ENCODE assay signal across 21 mouse cellular contexts in genomic region chr7:72594741-72595140, GRCm38 (mm10).
"Had no signal": no experiment of that assay in that cellular context is flagged by ENCODE, and none has a peak within 500 bp of the region (broad histone marks: within the 10 kb centered on the region; RNA-seq: fewer than 3 reads in every experiment).

No protein-coding gene starts in this region.

- ATAC-seq: intestine, embryonic 16.5 days; liver, embryonic 12.5 days; midbrain, embryonic 13.5 days; midbrain, embryonic 16.5 days had no signal

- H3K27me3 ChIP-seq: limb, embryonic 13.5 days; liver, embryonic 12.5 days; liver, embryonic 15.5 days; megakaryocyte, embryonic 14.5 days; midbrain, embryonic 13.5 days; neural tube, embryonic 13.5 days had no signal

- DNase-seq: kidney, adult 18-20 months; kidney, adult 9 months; kidney, postnatal 14 days; kidney, postnatal 4 days; liver; retina, postnatal 1 day; right cerebral cortex, postnatal 25 days; spleen, adult 18-20 months; thymus, adult 18-20 months; thymus, postnatal 36 days had no signal

- H3K36me3 ChIP-seq: limb, embryonic 10.5 days; limb, embryonic 13.5 days; liver, embryonic 12.5 days; liver, embryonic 15.5 days; midbrain, embryonic 10.5 days; midbrain, embryonic 13.5 days; neural tube, embryonic 13.5 days had no signal

- H3K27ac ChIP-seq: limb, embryonic 10.5 days; limb, embryonic 13.5 days; liver, embryonic 12.5 days; liver, embryonic 15.5 days; midbrain, embryonic 10.5 days; midbrain, embryonic 13.5 days; neural tube, embryonic 13.5 days had no signal

- H3K9me3 ChIP-seq: limb, embryonic 10.5 days; limb, embryonic 13.5 days; liver, embryonic 12.5 days; liver, embryonic 15.5 days; megakaryocyte, embryonic 14.5 days; midbrain, embryonic 10.5 days; midbrain, embryonic 13.5 days; neural tube, embryonic 13.5 days had no signal

- H3K4me2 ChIP-seq: limb, embryonic 13.5 days; liver, embryonic 12.5 days; liver, embryonic 15.5 days; midbrain, embryonic 13.5 days; neural tube, embryonic 13.5 days had no signal

- H3K9ac ChIP-seq: limb, embryonic 13.5 days; liver, embryonic 12.5 days; liver, embryonic 15.5 days; midbrain, embryonic 13.5 days; neural tube, embryonic 13.5 days had no signal

- H3K4me1 ChIP-seq: limb, embryonic 10.5 days; limb, embryonic 13.5 days; liver, embryonic 12.5 days; liver, embryonic 15.5 days; megakaryocyte, embryonic 14.5 days; midbrain, embryonic 10.5 days; midbrain, embryonic 13.5 days had no signal

- H3K4me3 ChIP-seq: limb, embryonic 10.5 days; limb, embryonic 13.5 days; liver, embryonic 12.5 days; liver, embryonic 15.5 days; megakaryocyte, embryonic 14.5 days; midbrain, embryonic 10.5 days; midbrain, embryonic 13.5 days; myocyte; neural tube, embryonic 13.5 days had no signal
